Mouse (Mus musculus) retina, adult 2 months (tissue): ENCODE measurements around the gene Arsa.

ENCODE experiments used
- DNase-seq: peaks from one replicate; pipeline ENCODE4 v3.0.0-alpha.2; 2012; ENCODE audit warnings: low read depth, low spot score

Gene Arsa

DNA sequence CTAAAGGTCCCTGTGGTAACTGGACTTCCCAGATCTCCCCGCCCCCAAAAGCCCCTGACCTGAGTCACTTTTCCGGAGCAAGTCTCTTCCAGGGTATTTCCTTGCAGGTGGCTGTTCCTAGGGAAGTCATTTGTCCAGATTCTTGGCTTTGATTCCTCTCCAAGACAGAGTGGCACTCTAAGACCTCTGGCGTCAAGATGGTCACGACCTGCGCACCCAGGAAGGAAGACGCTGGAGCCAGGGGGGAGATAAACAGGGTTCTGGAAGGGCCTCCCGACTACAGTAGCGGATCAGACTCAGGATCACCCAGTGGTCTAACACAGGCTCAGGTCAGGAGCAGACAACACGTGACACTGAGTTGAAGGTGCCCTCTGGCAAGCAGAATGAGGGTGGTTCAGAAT lies at the start of gene Arsa:
Gene Arsa (minus strand): TSS at position 335 of the 401 bp plus-strand sequence.
- no peak for DNase-seq

- no peak for DNase-seq
These were observed 49.6 kb upstream of the Arsa start for GRCm38 (mm10) chr15:89526776-89527325.

DNA sequence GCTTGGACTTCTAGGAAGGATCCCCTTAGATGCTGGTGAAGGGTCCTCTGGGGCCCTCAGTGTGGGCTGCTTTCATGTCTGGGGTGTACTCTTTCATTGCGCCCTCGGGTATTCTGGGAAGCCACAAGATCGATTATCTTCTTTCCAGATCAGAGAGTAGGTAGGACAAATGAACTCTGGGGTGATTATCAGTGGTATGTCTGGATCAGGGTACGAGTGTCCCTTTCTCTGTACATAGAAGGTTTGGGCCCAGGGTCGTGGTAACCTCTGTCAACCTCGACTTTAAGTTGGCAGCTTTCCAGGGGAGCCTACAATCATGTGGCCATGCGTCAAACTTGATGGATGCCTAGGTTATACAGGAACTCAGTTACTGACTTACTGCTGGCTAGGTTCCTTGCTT lies 48.7 kb upstream of the Arsa start:
- DNase-seq, result no peak

- no peak for DNase-seq
These were observed 48.2 kb upstream of the Arsa start for GRCm38 (mm10) chr15:89525464-89525863.

DNA sequence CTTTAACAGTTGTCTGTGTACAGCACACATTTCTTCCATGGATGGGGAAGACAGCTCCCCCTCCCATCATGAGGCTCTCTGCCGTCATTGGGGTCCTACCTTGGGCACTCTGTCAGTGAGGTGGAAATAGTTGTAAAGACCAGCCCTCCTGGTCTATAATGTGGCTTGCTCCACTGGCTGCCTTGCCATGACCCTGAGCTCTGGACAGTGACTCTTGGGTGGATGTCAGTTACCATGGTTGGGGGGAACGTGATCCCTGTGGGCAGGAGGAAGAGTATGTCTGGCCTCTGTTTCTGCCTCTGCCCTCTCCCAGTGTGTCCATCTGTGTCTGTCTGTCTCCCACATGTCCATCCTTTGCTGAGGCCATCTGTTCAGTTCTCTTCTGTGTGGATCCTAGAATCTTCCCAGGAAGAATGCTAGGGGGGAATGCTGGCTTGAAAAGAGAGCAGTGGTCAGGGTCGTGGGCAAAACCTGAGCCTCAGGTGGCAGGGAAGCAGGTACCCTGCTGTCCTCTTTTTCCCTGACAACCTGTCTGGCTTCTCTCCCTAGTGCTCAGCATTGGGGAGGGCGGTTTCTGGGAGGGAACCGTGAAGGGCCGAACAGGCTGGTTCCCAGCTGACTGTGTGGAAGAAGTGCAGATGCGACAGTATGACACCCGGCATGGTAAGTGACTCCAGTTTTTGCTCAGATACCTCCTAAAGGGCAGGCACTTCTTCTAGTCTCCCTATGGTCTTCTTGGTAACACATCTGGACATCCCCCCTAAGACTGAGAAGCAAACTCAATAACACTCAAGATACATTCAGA lies 47.6 kb upstream of the Arsa start:
- no peak for DNase-seq

DNA sequence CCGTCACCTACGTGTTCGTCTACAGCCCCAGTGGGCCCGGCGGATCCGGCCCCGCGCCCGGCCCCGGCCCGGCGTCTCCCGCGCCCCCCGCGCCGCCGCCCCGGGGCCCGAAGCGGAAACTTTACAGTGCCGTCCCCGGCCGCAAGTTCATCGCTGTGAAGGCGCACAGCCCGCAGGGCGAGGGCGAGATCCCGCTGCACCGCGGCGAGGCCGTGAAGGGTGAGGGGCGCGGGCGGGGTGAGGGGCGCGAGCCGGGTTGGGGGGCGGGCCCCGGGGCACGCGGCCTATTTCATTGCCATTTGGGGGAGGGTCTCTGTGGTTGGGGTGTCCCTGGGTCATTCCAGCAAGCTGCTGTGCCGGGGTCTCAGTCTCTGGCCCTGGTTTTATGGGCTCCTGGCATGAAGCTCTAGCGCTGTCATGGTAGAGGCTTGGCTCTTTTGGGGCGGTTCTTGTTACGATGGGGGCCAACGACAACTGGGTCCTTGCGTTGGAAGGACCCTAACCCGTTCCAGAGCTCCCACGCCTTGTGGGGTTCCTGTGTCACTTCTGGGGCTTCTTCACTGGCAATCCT lies 46.9 kb upstream of the Arsa start:
- no peak for DNase-seq

- no peak for DNase-seq
These were observed 46.1 kb upstream of the Arsa start for GRCm38 (mm10) chr15:89523283-89523832.

- no peak for DNase-seq
These were observed 45.5 kb upstream of the Arsa start for GRCm38 (mm10) chr15:89522566-89523282.

DNA sequence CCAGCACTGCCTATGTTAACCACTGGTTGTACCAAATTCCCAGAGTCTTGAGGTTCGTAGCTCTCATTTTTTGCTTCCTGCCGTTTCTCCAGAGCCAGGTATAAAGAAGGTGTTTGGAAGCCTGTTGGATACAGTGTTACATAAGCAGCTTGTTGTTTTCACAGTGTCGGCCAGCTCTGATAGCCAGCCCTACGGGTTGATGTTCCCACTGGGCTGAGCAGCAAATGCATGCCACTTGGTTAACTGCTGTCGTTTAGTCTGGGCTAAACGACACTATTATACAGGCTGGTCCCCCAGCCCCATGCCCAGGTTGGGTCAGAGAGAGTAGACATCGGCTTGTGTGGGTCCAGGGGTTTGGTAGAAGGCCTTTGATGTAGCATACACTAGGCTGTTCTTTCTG lies 44.7 kb upstream of the Arsa start:
- no peak for DNase-seq

GRCm38 (mm10) chr15:89512679-89513078 lies 35.5 kb upstream of the Arsa start:
- DNase-seq, result no peak

GRCm38 (mm10) chr15:89507751-89508150 lies 30.5 kb upstream of the Arsa start:
- DNase-seq, result no peak

GRCm38 (mm10) chr15:89504838-89505237 lies 27.6 kb upstream of the Arsa start:
- DNase-seq, result no peak

DNA sequence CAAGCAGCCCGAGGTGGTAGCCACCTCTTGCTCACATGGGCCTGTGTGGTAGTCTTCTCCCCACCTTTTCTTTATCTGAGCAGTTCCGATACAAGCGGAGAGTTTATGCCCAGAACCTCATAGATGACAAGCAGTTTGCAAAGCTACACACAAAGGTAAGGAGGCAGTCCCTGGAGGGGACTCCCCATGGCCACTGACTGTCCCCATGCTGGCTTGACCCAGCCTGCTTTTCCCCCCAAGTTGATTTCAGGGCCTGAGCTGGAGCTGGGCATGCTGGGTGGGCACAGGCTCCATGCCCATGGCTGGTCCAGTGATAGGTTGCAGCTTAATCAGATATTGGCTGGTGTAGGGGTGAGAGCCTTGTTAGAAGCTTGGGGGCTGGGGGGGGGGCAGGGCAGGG lies 24.1 kb upstream of the Arsa start:
- no peak for DNase-seq

DNA sequence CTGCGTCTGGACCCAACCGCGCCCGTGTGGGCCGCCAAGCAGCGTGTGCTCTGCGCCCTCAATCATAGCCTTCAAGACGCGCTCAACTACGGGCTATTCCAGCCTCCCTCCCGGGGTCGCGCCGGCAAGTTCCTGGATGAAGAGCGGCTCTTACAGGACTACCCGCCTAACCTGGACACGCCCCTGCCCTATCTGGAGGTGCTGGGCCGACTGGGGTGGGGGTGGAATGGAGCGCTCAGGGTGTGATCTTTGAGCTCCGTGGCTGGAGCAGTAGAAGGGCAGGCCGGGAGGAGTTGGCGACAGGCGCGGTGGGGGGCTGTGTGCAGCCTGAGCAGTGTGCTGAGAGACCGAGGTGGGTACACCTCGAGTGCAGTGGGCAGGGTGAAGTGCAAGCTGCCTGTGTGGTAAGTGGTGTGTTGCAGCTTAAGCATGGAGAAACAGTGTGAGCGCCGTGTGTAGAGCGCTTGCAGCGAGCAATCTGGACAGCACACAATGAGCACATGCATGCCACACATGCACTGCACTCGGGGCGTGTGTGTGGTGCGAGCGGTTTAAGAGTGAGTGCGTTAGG lies 23.1 kb upstream of the Arsa start:
- DNase-seq, result no peak

DNA sequence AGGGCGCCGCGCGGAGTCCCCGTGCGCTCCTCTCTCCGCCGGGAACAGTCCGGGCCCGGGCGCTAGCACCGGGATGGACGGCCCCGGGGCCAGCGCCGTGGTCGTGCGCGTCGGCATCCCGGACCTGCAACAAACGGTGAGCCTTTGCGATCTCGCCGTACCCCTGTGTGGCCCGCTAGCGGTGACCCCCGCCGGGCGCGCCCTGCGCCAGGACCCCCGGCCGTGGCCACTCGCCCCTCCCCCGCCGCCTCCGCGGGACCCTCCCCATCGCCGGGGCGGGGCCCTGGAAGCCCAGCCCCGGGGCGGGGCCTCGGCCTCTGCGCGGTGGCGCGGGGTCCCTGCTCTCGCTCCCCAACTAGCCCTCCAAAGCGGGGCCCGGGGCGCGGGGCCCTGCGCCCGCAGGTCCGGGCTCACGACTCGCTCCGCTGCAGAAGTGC lies 22.6 kb upstream of the Arsa start:
- DNase-seq, result no peak

DNA sequence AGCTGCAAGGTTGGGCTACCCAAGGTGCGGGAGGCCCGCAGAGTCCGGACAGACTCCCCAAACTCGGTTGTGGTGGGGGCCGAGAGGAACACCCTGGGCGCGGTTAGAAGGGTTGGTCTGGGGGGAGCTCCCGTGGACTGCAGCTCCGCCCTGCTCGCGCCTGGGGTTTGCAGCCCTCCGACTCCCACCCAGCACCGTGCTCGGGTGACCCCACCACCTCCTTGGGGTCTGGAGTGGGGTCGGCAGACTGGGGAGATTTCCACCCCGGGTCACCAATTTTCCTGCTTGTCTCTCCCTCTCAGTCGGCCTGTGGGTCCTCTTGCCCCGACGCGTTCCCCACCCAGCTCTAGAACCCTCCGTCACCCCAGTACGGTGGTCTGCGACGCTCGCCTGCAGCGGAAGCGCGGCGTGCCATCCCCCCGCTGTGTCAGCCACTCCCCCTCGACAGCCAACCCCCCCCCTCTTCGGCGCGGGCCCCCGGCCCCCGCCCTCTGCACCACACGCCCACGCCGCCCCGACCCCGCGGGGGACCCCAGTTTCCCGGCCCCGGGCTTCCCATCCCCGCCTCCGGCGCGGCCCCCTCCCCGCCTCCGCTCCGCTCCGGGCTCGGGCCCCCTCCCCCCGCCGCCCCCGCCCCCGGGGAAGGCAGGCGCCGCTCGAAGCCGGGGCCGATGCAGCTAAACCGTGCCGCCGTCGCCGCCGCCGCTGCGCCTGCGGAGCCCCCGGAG lies 21.9 kb upstream of the Arsa start, which contains the start of gene Shank3:
Gene Shank3 (plus strand): TSS at position 663 of the 728 bp plus-strand sequence.
- no peak for DNase-seq

- DNase-seq, result no peak
These were observed 21.1 kb upstream of the Arsa start for GRCm38 (mm10) chr15:89498049-89498960.

DNA sequence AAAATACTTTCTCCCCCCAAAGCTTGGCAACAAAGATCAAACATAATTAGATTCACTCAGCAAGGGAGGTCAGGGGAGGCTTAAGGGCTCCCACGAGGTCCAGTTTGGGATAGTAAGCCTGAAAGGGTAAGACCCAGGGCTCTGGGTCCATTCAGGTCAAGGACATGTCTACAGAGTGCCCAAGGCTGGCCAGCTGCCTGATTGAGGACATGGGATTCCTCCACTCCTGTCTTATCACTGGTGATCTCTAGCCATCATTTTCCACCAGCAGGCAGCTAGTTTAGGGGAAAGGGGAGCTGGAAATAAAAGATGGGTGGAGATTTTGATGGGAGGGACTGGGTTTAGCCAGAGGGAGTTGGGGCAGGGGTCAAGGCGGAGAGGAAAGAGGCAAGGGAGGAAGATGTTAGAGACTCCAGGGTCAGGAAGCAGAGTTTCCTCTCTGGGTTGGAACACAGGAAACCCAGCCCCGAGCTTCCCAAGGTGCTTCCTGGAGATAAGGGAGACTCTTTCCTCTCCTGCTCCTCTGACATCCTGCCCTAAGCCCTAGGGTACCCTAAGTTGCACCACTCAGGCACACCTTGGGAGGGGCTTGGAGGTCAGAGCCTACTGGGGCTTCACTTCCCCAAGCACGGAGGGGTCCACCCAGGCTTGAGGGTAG lies 20.3 kb upstream of the Arsa start:
- no peak for DNase-seq

DNA sequence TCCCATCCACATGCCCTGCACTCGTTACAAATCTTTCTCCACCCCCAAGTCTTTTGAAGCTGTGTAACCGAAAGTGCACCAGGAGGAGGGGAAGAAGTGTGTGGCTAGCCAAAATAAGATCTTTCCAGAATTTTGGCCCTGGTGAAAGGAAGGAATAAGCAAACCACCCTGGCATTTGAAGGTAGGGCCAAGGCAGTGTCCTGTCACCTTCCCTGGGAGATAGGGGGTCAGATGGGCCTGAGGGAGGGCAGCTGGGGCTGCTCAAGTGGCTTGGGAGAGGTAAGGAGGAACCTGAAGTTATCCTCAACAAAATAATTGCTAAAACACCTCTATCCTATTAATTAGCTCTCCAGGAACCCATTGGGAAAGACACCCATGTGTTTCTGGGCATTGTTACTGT lies 19.6 kb upstream of the Arsa start:
- no peak for DNase-seq
